20 mouse cellular contexts compared by ENCODE assay signal in genomic region chr2:155335231-155335630, GRCm38 (mm10).
"Had no signal": no experiment of that assay in that cellular context is flagged by ENCODE, and none has a peak within 500 bp of the region (broad histone marks: within the 10 kb centered on the region; RNA-seq: fewer than 3 reads in every experiment).

No protein-coding gene starts in this region.

- H3K4me2 ChIP-seq: limb, embryonic 12.5 days; limb, embryonic 15.5 days; liver, embryonic 13.5 days; midbrain, embryonic 12.5 days; midbrain, embryonic 15.5 days; neural tube, embryonic 12.5 days; neural tube, embryonic 15.5 days; stomach, embryonic 15.5 days had no signal

- DNase-seq: kidney, postnatal 25 days; layer of hippocampus, postnatal 36 days; liver, embryonic 13.5 days; lung, adult 2 months; lung, postnatal 14 days; lung, postnatal 4 days; right cerebral cortex, adult 18-20 months; right cerebral cortex, postnatal 25 days; spleen, adult 18-20 months; thymus, postnatal 25 days had no signal

- H3K4me3 ChIP-seq: layer of hippocampus, adult 2 months; left cerebral cortex, adult 2 months; limb, embryonic 12.5 days; limb, embryonic 15.5 days; liver, embryonic 13.5 days; midbrain, embryonic 12.5 days; midbrain, embryonic 15.5 days; neural tube, embryonic 12.5 days; neural tube, embryonic 15.5 days; stomach, embryonic 15.5 days had no signal

- H3K27me3 ChIP-seq: limb, embryonic 12.5 days; limb, embryonic 15.5 days; liver, embryonic 13.5 days; midbrain, embryonic 12.5 days; midbrain, embryonic 15.5 days; neural tube, embryonic 12.5 days; neural tube, embryonic 15.5 days; stomach, embryonic 15.5 days had no signal

- H3K27ac ChIP-seq: kidney, postnatal 0 days; layer of hippocampus, adult 2 months; left cerebral cortex, adult 2 months; limb, embryonic 12.5 days; limb, embryonic 15.5 days; liver, embryonic 13.5 days; midbrain, embryonic 12.5 days; midbrain, embryonic 15.5 days; neural tube, embryonic 12.5 days; neural tube, embryonic 15.5 days; stomach, embryonic 15.5 days had no signal

- H3K9me3 ChIP-seq: limb, embryonic 12.5 days; limb, embryonic 15.5 days; liver, embryonic 13.5 days; midbrain, embryonic 12.5 days; midbrain, embryonic 15.5 days; neural tube, embryonic 12.5 days; neural tube, embryonic 15.5 days; stomach, embryonic 15.5 days had no signal

- H3K4me1 ChIP-seq: limb, embryonic 12.5 days; limb, embryonic 15.5 days; liver, embryonic 13.5 days; midbrain, embryonic 12.5 days; midbrain, embryonic 15.5 days; neural tube, embryonic 12.5 days; neural tube, embryonic 15.5 days; stomach, embryonic 15.5 days had no signal

- ATAC-seq: midbrain, embryonic 15.5 days had no signal

- H3K9ac ChIP-seq: limb, embryonic 12.5 days; limb, embryonic 15.5 days; liver, embryonic 13.5 days; midbrain, embryonic 12.5 days; midbrain, embryonic 15.5 days; neural tube, embryonic 12.5 days; neural tube, embryonic 15.5 days; stomach, embryonic 15.5 days had no signal
